Mouse (Mus musculus) bone marrow macrophage, adult 2 months (primary cell): ENCODE measurements around the gene Slc2a2.

Source experiments
- CTCF ChIP-seq: IDR thresholded peaks from 2 replicates; pipeline ENCODE4 v1.5.1; 2012; ENCODE audit warnings: low read depth, mild to moderate bottlenecking, low read length, moderate library complexity
- POLR2A ChIP-seq: IDR thresholded peaks from 2 replicates; pipeline ENCODE4 v1.6.1; 2012; ENCODE audit warnings: mild to moderate bottlenecking, low read depth, low read length, borderline replicate concordance

DNA sequence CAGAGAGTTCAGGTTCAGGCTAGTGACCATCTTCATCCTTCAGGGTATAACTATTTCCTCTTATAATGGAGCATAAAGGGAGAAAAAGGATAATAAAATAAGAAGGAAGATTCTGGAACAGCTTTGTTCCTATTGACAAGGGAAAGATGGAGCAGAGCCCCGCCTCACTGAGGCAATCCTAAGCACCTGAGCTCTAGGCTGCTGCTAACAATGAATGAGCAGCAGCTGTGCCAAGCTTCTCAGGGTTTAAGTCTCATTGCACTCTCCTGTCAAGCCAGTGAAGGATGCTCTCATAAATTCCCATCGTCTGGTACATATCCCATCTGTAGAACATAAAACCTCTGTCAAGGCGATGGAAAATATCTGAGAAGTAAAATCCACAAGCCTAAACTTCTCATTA lies 44.7 kb upstream of the Slc2a2 start:
- TF ChIP-seq CTCF (no peak), POLR2A (no peak)
